Mouse (Mus musculus) liver, embryonic 15.5 days (tissue): ENCODE data around the gene Ipcef1. TPM values are rescaled to one million over a fixed set of nuclear protein-coding genes. Genes with fewer than 3 reads are reported as not detected.

ENCODE experiments used
- ATAC-seq: fragments of 200-750 bp; cut with Nextera tagmentation; 2 replicates; pipeline ENCODE4 v1.8.0; 2017; ENCODE audit warnings: moderate number of reproducible peaks, mild to moderate bottlenecking, moderate library complexity; ENCODE audit not compliant: insufficient read depth
- H3K27ac ChIP-seq: fragments of 300-500 bp; sonication (generic); replicated peaks from 2 replicates; pipeline ENCODE4 v1.5.1; 2015; ENCODE audit warnings: mild to moderate bottlenecking, inconsistent platforms
- H3K27me3 ChIP-seq: fragments of 300-500 bp; sonication (generic); 2 replicates; pipeline ENCODE4 v1.6.1; 2015; ENCODE audit warnings: mild to moderate bottlenecking, inconsistent platforms
- H3K36me3 ChIP-seq: fragments of 300-500 bp; sonication (generic); replicated peaks from 2 replicates; pipeline ENCODE4 v1.6.1; 2015; ENCODE audit warnings: moderate library complexity, mild to moderate bottlenecking, inconsistent platforms
- H3K4me1 ChIP-seq: fragments of 300-500 bp; sonication (generic); replicated peaks from 2 replicates; pipeline ENCODE4 v1.6.1; 2015; ENCODE audit warnings: inconsistent platforms
- H3K4me2 ChIP-seq: fragments of 300-500 bp; sonication (generic); 2 replicates; pipeline ENCODE4 v1.6.1; 2015; ENCODE audit warnings: moderate library complexity, mild to moderate bottlenecking, inconsistent platforms
- H3K4me3 ChIP-seq: fragments of 300-500 bp; sonication (generic); replicated peaks from 2 replicates; pipeline ENCODE4 v1.5.1; 2015; ENCODE audit warnings: mild to moderate bottlenecking, inconsistent platforms
- H3K9ac ChIP-seq: fragments of 300-500 bp; sonication (generic); 2 replicates; pipeline ENCODE4 v1.6.1; 2015; ENCODE audit warnings: moderate library complexity, mild to moderate bottlenecking, inconsistent platforms
- H3K9me3 ChIP-seq: fragments of 300-500 bp; sonication (generic); replicated peaks from 2 replicates; pipeline ENCODE4 v1.6.1; 2016; ENCODE audit warnings: inconsistent platforms
- WGBS: fragments of 180-500 bp; shearing (Covaris S2); methylation state at CpG from one replicate; pipeline ENCODE4 v1.1.7; 2015; ENCODE audit warnings: mixed read lengths; ENCODE audit not compliant: insufficient replicate concordance; 5-methylcytosine and 5-hydroxymethylcytosine counted together
- polyA plus RNA-seq: library from polyadenylated mRNA; unstranded; fragments of >200 nt; fragmentation: Nextera tagmentation; extraction: Ambion mirVana; gene quantifications from 2 replicates; pipeline ENCODE4 v1.2.1, GENCODE M21; 2015

The Ipcef1 gene
- polyA plus RNA-seq, 1 experiment from 2014 or later: 0.78 TPM

- ATAC-seq: no peak
- WGBS: 63% methylated on average over 8 of the region's 8 CpGs
- Histone ChIP-seq H3K9ac (no peak overlapping the region), H3K36me3 (no peaks in the 10 kb centered on the region), H3K4me1 (no peaks in the 10 kb centered on the region), H3K4me2 (no peak overlapping the region), H3K27ac (no peak overlapping the region), H3K27me3 (no peaks in the 10 kb centered on the region), H3K4me3 (no peak overlapping the region), H3K9me3 (no peaks in the 10 kb centered on the region)
Observed at GRCm38 (mm10) chr10:6967588-6968242, 84.6 kb downstream of the Ipcef1 start.

- Histone ChIP-seq H3K4me1 (no peaks in the 10 kb centered on the region), H3K27ac (no peak overlapping the region), H3K4me2 (no peak overlapping the region), H3K27me3 (no peaks in the 10 kb centered on the region), H3K9me3 (no peaks in the 10 kb centered on the region), H3K36me3 (no peaks in the 10 kb centered on the region), H3K4me3 (no peak overlapping the region), H3K9ac (no peak overlapping the region)
- 55% methylated on average over 5 of the region's 5 CpGs for WGBS
- no peak for ATAC-seq
Observed at GRCm38 (mm10) chr10:6958791-6959190, 93.5 kb downstream of the Ipcef1 start.

- 27% methylated on average over 2 of the region's 2 CpGs for WGBS
- no peaks in the 10 kb centered on the region for H3K36me3 ChIP-seq
- ATAC-seq: no peak
- no peak overlapping the region for H3K27ac ChIP-seq
- H3K4me1 ChIP-seq: no peaks in the 10 kb centered on the region
- H3K4me3 ChIP-seq: no peak overlapping the region
- H3K9ac ChIP-seq: no peak overlapping the region
- no peak overlapping the region for H3K4me2 ChIP-seq
- no peaks in the 10 kb centered on the region for H3K9me3 ChIP-seq
- no peaks in the 10 kb centered on the region for H3K27me3 ChIP-seq
Observed at GRCm38 (mm10) chr10:6956357-6956756, 95.9 kb downstream of the Ipcef1 start.

- no peak for ATAC-seq
- Histone ChIP-seq H3K9ac (no peak overlapping the region), H3K27me3 (no peaks in the 10 kb centered on the region), H3K4me2 (no peak overlapping the region), H3K4me1 (no peaks in the 10 kb centered on the region), H3K9me3 (no peaks in the 10 kb centered on the region), H3K36me3 (no peaks in the 10 kb centered on the region), H3K4me3 (no peak overlapping the region), H3K27ac (no peak overlapping the region)
Observed at GRCm38 (mm10) chr10:6954533-6954932, 97.7 kb downstream of the Ipcef1 start.

- Histone ChIP-seq H3K9me3 (no peaks in the 10 kb centered on the region), H3K27ac (no peak overlapping the region), H3K4me3 (no peak overlapping the region), H3K27me3 (no peaks in the 10 kb centered on the region), H3K36me3 (no peaks in the 10 kb centered on the region), H3K9ac (no peak overlapping the region), H3K4me1 (no peaks in the 10 kb centered on the region), H3K4me2 (no peak overlapping the region)
- 50% methylated on average over 1 of the region's 1 CpGs for WGBS
- no peak for ATAC-seq
Observed at GRCm38 (mm10) chr10:6953115-6953514, 99.2 kb downstream of the Ipcef1 start.

- H3K4me3 ChIP-seq: no peak overlapping the region
- no peaks in the 10 kb centered on the region for H3K27me3 ChIP-seq
- no peaks in the 10 kb centered on the region for H3K4me1 ChIP-seq
- H3K9me3 ChIP-seq: no peaks in the 10 kb centered on the region
- no peak overlapping the region for H3K4me2 ChIP-seq
- no peak overlapping the region for H3K27ac ChIP-seq
- 58% methylated on average over 4 of the region's 4 CpGs for WGBS
- H3K36me3 ChIP-seq: no peaks in the 10 kb centered on the region
- no peak for ATAC-seq
- H3K9ac ChIP-seq: no peak overlapping the region
Observed at GRCm38 (mm10) chr10:6936671-6937425, 115.4 kb downstream of the Ipcef1 start.

GRCm38 (mm10) chr10:6934776-6935175 is 117.5 kb downstream of the Ipcef1 start:
- no peak for ATAC-seq
- Histone ChIP-seq H3K9ac (no peak overlapping the region), H3K4me1 (no peaks in the 10 kb centered on the region), H3K4me2 (no peak overlapping the region), H3K4me3 (no peak overlapping the region), H3K9me3 (no peaks in the 10 kb centered on the region), H3K27me3 (no peaks in the 10 kb centered on the region), H3K27ac (no peak overlapping the region), H3K36me3 (no peaks in the 10 kb centered on the region)
- WGBS: 41% methylated on average over 3 of the region's 3 CpGs

- Histone ChIP-seq H3K4me3 (no peak overlapping the region), H3K9me3 (no peaks in the 10 kb centered on the region), H3K27ac (no peak overlapping the region), H3K27me3 (no peaks in the 10 kb centered on the region), H3K9ac (no peak overlapping the region), H3K4me1 (no peaks in the 10 kb centered on the region), H3K36me3 (no peaks in the 10 kb centered on the region), H3K4me2 (no peak overlapping the region)
- no peak for ATAC-seq
- 32% methylated on average over 2 of the region's 2 CpGs for WGBS
Observed at GRCm38 (mm10) chr10:6930889-6931288, 121.4 kb downstream of the Ipcef1 start.

GRCm38 (mm10) chr10:6930398-6930797 is 121.9 kb downstream of the Ipcef1 start:
- no peak for ATAC-seq
- Histone ChIP-seq H3K27ac (no peak overlapping the region), H3K4me2 (no peak overlapping the region), H3K9me3 (no peaks in the 10 kb centered on the region), H3K4me3 (no peak overlapping the region), H3K4me1 (no peaks in the 10 kb centered on the region), H3K9ac (no peak overlapping the region), H3K36me3 (no peaks in the 10 kb centered on the region), H3K27me3 (no peaks in the 10 kb centered on the region)
- WGBS: 53% methylated on average over 1 of the region's 1 CpGs

- no peak for ATAC-seq
- 14% methylated on average over 1 of the region's 1 CpGs for WGBS
Observed at GRCm38 (mm10) chr10:6928905-6929304, 123.4 kb downstream of the Ipcef1 start.

GRCm38 (mm10) chr10:6927600-6928223 is 124.6 kb downstream of the Ipcef1 start:
- no peak overlapping the region for H3K27ac ChIP-seq
- 50% methylated on average over 4 of the region's 4 CpGs for WGBS
- no peaks in the 10 kb centered on the region for H3K27me3 ChIP-seq
- H3K4me3 ChIP-seq: no peak overlapping the region
- no peaks in the 10 kb centered on the region for H3K4me1 ChIP-seq
- no peak overlapping the region for H3K9ac ChIP-seq
- no peaks in the 10 kb centered on the region for H3K9me3 ChIP-seq
- no peak for ATAC-seq
- H3K36me3 ChIP-seq: no peaks in the 10 kb centered on the region
- H3K4me2 ChIP-seq: no peak overlapping the region

More at GRCm38 (mm10) chr10:6928905-6929304, 123.4 kb downstream of the Ipcef1 start:
- Histone ChIP-seq H3K4me1 (no peaks in the 10 kb centered on the region), H3K9ac (no peak overlapping the region), H3K36me3 (no peaks in the 10 kb centered on the region), H3K9me3 (no peaks in the 10 kb centered on the region), H3K27me3 (no peaks in the 10 kb centered on the region), H3K4me2 (no peak overlapping the region), H3K27ac (no peak overlapping the region), H3K4me3 (no peak overlapping the region)
